Mouse (Mus musculus) kidney, postnatal 4 days (tissue): ENCODE data around the gene Deup1.

Experiments used
- DNase-seq, 2 experiments: peaks; one replicate each; pipeline ENCODE4 v3.0.0; 2021; ENCODE audit warnings: mixed read lengths in 2 of 2

Deup1 gene

DNA sequence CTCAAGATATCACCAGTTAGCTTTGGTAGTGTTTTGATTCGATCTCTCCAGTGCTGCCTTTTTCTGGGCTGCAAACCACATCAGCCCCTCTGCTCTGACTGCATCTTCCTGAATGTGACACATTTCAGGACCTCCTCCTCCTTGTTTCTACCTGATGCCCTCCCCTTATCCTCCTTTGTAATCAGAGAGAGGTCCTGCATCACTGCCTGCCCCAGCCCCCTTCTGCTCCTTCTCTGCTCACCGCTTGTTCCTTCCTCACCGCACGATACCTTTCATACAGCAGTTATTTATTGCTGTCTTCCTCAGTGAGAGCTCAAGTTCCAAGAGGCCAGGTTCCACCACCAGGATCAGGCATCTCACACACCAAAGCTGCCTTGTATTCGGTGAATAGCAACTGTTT, 96.5 kb downstream of the Deup1 start:
- no peak for DNase-seq

DNA sequence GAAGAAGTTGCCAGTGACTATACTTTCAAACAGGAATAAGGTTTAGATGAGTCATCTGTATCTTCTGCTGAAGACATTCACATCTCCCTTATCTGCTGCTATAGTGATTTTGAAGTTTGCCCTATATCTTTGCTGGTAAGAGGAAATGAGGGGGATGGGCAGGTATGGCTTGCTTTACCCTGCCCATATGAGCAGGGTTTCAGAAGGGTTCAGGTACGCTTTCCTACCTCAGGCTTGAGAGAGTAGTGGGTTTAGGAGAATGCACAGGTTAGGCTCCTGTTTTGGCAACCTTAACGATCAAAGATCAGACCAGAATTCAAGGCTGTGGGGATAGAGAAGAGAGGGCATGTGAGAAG, 97.8 kb downstream of the Deup1 start:
- DNase-seq = no peak

DNA sequence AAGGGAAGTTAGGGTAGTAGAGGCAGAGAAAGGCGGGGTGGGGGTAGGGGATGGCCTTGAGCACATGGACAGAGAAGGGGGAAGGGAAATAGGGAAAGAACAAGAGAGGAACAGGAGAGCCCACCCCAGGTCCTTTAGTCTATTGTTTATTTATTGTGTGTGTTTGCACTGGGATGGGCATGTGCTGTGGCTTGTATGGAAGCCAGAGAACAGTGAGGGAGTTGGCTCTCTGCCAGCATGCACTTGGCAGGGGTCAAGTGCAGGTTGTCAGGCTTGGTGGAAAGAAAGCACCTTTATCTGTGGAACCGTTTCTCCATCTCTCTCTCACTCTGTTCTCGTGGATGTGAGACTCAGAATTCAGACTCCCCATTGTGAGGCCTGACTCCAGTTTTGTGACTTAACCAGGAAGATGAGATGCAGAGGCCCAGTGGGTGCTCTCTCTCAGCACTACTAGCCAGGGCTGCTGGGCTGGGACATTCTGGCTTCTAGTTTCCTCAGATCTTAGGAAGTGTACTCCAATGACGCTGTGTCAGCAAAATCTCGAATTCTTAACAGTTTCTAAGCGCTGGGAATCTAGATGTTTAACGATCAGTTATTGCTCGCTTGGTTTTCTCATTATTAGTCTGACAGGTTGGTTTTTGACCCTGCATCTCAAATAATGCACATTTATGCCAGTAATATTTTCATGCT, 98.3 kb downstream of the Deup1 start:
- peak; percentile 55 to 67 for DNase-seq

DNA sequence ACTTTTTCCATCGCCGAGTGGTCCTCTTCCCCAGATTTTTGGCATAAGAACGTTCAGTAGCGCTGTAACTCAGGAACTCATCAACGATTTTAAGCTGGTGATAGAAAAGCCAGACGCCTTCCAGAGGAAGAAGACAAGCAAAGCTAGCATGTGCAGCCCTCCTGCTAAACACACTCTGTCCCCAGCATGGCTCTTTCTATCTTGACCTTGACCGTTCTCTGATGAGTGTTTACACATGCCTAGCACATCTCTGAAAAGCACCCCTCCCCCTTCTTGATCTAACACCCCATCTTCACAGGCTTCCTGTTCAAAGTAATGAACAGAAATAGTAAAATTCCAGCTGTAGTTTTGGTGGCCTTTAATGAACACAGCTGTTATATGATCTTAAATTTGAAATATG, 99.4 kb downstream of the Deup1 start:
- DNase-seq = no peak

DNA sequence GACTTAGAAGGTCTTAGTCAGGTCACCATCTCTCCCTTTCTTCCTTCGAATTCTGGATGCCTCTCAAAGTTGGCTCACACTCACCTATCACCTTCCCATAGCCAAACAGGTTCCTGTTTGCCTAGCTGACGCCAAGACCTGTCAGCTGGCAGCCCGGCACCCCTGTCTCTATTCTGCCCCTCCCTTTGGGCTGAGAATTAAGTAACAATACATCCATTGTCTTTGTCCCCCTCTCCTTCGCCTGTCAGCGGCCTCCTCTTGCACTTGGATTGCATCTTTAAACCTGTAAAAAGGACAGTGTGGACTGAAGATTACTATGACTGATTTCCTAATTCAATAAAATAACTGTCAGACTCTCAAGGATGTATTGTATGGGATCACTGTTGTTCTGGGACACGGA, 99.9 kb downstream of the Deup1 start:
- no peak for DNase-seq

DNA sequence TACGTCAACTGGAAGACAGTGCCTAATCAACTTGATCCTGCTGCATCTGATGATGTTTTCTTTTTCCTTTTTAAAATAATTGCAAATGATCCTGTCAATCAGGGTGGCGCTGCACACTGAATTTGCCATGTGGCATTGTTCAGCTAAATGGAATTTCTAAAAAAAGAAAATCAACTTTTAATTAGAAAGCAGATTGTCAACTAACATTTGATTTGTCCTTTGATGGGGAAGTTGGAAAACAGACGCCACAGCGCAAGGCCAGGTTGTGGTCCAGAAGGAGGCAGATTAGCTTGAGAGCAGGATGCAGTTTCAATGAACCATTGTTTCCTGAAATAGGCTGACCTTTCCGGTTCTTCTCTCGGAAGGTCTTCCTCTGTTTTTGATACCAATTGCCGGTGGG, 101.2 kb downstream of the Deup1 start:
- DNase-seq = no peak

DNA sequence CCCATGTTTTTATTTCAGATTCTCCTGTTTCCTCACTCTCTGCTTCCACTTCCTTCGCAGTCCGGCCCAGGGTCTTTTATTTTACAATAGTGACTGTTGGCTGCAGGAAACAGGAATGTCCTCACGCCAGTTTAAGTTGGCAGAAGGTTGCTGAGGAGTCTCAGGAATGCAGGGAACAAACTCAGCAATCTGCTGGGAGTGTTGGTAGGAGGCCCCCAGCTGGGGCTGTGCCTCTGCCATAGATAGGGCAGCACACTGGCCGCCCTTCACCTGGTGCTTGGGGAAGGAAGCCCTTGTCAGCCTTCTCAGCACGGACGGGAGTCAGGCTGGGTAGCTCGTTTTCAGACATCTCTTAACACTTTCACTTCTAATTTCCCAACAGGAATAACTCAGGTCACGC, 102.5 kb downstream of the Deup1 start:
- DNase-seq = peak; percentile 41 to 67

DNA sequence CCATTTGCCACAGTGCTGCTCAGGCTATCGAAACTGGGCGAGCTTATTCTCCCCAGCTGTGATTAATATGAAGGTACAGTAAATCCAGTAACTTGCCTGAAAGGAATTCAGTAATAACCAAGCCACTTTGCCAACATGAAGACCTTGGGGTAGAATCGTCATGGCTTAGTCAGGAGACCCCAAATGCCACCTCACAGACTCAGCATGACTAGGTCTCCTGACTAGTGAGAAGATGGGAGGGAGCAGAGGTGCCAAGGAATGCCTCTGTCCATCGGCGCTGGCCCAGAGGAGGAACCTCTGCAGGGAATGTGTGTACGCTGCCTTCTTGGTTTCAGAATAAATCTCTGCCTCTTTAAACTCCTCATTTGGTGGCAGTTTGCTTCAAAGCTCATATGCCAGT, 104.1 kb downstream of the Deup1 start:
- DNase-seq = no peak

DNA sequence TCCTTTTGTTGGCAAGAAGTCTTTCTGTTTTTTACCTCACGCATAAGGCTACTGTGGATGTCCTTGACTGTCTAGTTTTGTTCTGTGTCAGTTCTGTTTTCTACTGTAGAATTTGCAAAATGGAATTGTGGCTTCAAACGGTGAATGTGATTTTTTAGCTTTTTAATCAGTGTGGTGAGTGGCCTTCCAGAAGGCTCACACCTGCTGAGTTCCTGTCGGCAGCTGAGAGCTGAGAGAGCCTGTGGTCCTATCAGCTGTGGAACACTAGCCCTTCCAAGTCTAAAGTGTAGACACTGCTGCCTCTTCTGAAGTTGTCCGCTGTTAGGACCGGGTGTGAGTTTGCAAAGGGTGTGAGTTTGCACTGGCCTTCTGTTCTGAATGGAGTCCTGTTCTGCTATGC, 104.8 kb downstream of the Deup1 start:
- no peak for DNase-seq

DNA sequence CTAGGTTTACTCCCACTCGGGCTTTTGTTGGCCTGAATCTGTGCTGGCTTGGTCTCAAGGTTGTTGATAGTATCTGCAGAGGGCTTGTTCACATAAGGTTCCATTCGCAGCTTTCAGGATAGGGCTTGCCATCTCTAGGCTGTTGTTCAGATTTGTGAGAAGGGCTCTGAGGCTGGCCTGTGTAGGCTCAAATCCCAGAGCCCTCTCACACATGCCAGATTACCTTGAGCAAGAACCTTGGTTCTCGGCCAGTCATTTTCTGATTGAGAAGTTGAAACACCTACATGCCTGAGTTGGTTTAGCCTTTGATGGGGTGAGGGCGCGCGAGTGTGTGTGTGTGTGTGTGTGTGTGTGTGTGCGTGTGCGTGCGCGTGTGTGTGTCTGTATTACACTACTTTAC, 105.4 kb downstream of the Deup1 start:
- DNase-seq = no peak

DNA sequence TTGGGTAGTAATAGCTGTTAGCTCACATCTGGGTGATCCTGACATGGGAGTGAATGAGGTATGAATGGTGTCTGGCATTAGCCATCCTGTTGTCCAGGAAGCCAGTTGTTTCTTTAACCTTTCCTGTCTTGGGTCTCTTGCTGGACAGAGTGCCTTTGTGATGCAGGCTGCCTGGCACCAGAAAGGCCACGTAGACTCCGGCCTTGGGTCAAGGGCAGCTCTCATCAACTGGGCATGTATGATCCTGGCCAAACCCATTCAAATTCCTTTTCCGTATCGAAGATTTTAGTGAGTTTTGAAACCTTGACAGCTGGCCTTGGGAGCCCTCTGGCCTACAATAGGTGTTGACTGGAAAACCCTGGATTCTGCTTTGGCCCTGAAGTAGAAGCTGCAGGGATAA, 109.8 kb downstream of the Deup1 start:
- no peak for DNase-seq

DNA sequence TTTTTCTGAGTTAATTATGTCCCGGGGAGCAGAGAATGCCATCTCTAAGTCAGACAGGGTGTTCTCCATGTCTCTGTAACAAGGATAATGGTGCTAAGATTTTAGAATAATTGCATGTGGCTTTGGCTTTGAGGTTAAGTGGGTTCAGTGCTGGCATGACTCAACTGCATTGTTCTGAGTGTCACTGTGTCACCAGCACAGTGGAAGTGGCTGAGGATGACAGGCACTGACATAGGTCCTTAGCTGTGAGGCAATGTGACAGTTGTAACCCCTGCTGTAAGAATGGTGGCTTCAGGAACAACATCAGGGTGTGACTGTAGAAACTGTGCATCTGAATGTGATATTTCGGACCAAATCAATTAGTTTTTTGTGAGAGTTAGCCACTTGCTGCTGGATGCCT, 111.7 kb downstream of the Deup1 start:
- no peak for DNase-seq

DNA sequence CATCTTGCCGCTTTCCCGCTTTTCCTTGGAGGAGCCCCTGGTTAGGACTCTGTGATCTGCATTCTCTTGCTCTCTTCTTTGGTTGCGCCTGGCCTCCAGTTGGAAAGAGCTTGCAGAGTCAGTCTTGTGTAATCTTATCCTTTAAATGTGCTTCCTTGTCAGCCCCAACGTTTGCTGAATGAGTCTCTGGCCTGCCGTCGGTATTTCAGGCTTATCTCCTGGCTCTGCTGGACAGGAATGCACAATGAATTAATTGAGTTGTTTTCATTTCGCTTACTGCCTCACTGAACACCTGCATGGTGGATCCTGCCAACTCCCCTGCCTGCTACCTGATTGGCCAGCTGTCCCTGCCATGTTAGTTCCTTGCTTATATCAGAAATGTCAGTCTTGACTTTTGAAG, 114.8 kb downstream of the Deup1 start:
- peak; percentile 50 to 62 for DNase-seq

DNA sequence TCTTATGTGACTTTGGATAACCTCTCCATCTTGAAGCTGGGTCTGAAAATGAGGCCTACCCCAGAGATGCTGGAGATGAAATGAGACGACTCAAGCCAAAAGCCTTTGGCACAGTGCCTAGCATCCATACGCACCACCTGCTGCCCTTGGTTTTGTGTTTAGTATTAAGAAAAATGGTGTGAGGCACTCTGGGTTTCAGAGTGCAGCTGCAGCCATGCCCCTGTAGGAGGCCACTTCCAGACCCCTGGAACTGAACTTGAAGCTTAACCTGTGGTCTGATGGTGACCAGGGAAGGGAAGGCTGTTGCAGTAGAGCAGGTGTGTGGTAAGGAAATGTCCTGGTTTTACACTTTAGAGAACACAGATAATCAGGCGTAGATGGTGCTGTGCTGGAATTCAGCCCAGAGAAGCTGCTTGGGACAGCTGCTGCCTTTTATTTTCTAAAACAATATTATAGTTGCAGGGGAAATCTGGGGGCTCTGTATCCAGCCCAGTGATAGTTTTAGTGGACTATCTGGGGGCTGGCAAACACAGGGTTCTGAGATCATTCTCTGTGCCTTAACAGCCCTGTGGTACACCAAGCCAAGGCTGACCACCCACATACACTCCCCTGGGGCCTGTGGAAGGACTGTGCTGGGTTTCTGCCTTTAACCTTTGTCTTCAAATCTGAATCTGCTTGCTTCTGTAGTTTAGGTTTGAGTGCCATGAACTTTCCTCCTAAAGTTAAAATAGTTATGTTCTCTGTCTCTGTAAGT, 117.0 kb downstream of the Deup1 start:
- DNase-seq = peak in 1 of 2 experiments; percentile 29
